Mouse (Mus musculus): ENCODE results near the gene Crtac1. TPM values are rescaled to one million over a fixed set of nuclear protein-coding genes. Genes with fewer than 3 reads are reported as not detected.

The Crtac1 gene
- total RNA-seq, 1 experiment from 2014 or later = 0.64 TPM

DNA sequence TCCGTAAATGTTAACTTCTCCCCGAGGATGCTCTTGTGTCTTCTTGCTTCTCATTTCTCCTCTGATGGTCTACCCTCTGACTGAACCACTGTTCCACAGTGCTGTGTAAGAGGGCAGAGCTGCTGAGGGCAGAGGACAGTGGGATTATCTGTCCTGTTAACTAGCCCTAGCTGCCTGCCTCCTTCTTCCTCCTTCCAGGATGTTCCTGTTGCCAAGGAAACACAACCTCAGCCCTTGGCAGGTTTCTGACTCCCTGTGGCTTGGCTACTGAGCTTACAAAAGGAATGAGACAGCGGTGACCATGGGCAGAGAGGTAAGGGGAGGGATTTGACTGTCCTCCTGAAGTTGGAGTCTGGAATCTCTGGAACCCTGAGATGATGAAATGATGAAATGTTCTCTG, 152.0 kb downstream of the Crtac1 start:
- no peak for DNase-seq

DNA sequence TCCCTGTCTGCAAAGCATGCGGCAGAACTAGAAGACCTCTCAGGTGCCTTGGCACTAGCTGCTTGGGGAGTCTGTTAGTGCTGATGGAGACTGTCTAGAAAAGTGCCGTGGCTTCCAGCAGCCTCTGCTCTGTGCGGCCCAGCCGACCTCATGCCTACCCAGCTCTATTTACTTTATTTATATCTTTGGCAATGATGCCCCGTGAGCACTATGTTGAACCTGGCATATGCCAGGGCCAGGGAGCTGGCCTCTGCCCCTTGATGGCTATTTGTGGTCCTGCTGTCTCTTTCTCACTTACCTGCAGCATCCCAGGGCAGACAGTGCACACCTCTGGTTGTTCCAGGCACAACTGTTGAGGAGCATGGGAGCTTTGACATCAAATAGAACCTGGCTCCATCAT, 153.1 kb downstream of the Crtac1 start:
- DNase-seq = no peak

DNA sequence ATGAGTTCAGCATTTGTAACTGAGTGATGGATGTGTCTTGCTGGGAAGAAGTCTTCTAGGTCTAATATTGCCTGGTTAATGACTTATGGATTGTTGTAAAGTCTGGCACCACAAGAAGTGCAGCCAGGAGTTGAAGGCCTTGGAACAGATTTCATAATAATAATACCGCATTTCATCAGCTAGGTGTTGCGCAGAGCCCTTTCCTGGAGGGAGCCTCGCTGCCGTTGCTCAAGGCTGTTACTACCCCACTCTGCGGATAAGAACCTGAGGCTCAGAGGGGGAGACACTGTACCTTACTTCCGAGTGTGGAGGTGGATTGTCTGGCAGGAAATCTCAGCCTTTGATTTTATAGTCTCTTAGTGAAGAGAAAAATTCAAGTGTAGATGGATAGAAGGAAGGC, 154.3 kb downstream of the Crtac1 start:
- DNase-seq = no peak

DNA sequence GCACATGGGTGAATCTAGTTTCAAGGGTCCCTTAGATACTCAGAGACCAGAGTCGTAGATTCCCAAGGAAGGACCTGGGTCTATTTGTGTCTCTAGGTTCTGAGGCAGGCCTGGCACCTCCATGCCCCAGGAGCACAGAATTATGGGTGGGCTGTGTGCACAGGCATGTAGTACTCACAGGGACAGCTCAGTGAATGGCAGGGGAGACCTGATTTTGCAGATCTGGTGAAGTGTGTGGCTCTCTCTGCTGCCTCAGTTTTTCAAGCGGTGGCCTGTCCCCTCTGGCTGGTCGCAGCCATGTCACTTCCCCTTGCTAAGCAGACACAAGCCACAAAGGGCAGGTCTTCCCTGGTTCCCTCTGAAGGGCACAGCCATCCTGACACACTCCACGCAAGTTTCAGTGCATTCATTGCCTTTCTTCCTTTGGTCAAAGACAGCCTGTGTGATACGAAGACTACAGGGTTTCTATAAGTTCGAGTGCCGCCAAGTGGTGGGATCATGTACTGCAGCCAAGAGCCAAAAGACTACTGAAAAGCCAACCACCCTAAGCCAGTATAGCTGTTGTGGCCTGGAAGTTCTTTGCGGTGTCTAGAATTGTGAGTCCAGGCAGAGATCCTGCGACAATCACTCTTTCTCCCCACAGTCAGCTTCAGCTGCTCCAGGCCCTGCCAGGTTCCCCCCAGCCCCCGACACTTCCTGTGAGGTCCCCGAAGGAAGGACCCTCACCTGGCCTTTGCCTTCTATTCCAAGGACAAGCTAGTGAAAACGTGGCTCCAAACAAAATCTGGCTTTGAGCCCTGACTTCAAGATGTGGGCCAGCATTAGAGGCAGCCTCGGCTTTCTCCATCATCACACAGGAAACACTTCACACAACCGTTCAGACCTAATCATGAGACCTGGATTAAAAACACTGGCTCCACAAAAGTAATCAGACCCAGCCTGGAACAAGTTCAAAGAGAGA, 159.3 kb downstream of the Crtac1 start:
- peak; percentile 78 for DNase-seq

DNA sequence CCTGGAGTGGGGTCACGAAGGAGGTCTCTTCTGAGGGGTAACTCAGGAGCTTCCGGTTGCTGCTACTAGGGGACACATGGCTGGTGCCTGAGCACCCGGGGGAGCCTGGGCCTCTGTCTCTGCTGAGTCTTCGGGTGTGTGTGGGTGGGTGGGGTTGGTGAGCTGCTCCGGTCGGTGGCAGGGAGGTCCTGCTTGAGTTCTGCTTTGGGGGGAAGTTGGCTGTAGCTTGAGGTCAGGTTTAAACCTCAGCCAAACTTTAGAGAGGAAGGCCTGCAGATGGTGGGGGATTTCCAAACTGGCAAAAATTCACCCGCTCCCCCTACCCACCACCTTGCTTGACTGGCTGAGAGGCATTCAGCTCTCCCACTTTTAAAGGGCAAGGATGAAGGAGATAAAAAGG, 160.4 kb downstream of the Crtac1 start:
- DNase-seq = no peak

GRCm38 (mm10) chr19:42270119-42270518, 161.5 kb downstream of the Crtac1 start:
- DNase-seq = no peak

DNA sequence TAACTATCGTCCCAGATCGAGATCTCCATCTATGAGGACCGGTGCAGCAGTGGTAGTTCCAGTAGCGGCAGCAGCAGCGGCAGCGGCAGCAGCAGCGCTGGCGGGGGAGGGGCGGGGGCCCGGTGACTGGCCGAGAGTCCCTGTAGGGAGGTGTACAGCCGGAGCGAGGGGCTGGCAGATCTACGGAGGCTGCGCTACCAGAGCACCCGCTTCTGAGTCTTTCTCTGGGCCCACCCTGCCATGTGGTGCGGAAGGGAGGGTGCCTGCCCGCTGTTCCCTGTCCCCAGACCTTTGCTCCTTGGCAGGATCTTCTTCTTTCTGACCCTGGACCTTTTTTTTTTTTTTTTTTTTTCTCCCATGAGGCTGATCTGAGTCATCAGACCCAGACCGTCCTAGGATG, 163.2 kb downstream of the Crtac1 start:
- peak; percentile 70 for DNase-seq

DNA sequence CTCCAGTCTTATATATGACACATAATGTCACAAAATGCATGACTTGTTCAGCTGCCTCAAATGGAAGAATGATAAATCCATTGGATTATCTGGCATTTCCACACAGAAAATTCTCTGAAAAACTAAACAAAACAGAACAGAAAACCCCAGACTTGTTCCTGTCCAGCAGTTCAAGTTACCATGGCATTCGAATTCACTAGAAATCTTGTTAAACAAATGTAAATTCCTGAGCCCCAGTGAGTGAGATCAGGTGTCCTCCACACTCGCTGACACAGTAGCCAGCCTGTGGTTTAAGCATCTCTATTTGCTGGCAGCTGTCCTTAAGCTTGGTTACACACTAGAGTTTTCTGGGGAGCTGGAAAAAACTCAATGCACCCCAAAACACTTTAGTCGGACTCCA, 168.1 kb downstream of the Crtac1 start:
- no peak for DNase-seq

DNA sequence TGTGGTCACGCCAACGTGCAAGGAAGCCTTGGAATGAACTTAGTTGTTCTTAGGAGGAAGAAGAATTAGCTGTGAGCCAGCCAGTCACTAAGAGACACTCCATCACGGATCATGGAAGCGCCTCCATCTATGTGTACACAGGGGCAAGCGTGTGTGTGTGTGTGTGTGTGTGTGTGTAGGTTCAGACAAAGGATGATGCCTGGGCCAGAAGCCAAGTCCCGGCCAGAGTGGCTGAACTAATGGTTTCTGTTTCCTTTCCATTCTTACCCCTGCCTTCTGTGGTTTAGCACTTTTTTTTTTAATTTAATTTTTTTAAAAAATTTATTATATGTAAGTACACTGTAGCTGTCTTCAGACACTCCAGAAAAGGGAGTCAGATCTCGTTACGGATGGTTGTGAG, 171.1 kb downstream of the Crtac1 start:
- no peak for DNase-seq

GRCm38 (mm10) chr19:42258596-42258995, 173.0 kb downstream of the Crtac1 start:
- DNase-seq = no peak

DNA sequence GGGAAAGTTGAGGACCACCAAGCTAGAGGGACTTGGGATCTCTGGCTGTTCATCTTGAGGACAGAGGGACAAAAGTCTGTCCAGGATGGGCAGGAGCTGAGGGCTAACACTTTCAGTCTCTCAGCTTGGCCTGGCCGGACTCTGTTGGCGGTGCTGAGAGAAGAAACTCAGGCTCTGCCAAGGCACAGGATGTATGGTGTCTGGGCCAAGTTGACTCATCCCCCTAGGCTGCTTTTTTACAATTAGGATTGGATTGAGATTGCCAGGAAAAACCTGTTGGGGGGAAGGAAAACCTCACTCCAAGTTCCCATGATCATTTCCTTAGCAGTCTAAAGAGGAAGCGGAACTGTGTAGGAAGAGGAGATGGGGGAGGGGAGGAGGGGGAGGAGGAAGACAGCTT, 173.6 kb downstream of the Crtac1 start:
- DNase-seq = no peak

GRCm38 (mm10) chr19:42257241-42257635, 174.3 kb downstream of the Crtac1 start:
- no peak for DNase-seq

GRCm38 (mm10) chr19:42256611-42257240, 174.9 kb downstream of the Crtac1 start:
- no peak for DNase-seq

DNA sequence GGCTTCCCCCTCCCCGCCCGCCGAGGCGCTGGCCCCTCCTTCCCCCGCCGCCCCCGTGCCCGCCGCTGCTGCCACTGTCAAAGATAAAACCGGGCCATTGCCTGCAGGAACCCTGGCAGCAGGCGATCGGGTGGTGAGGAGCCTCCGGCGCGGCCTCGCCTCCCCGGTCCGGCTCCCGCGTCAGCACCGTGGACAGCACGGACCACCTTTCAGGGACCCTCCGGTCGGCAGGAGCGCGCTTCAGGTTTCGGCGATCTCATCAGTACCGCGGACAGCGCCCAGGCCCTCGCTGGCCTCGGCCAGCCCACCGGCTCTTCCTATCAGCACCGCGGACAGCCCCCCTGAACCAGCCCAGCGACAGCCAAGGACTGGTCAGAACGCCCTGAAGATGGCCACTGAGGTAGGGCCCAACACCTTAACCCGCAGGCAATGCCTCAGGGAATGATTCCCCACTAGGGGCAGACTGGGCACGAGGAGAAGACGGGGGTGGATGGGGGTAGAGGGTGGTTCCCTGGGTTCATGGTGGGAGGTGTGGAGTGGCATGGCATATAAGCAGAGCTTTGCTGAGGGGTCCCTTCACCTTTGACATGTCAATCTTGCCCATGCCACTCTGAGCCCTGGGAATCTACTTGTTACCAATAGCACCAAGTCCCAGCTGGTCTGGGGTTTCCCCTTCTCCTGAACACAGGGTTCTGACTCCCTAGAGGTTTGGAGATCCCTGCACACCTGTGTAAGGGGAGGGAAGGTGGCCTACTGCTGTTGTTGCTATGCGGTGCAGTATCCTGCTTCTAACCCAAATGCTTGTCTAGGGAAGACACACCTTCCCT, 175.6 kb downstream of the Crtac1 start:
- DNase-seq = peak; percentile 82

DNA sequence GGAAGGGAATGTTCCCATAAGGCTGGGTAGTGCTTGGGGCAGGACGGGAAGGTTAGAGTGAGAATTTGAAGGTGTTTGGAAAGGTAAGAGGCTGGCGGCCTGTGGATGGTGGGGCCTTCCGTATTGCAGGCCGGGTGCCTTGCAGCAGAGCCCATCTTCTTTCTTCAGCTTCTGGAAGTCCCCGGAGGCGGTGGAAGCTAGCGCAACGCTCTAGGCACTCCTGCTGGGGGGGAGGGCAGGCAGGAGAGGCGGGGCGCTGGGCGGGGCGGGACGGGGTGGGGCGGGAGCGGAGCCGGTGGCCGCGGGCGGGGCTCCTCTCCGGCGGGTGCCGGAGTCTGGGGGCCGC, 176.2 kb downstream of the Crtac1 start:
- no peak for DNase-seq

GRCm38 (mm10) chr19:42249976-42250914, 181.3 kb downstream of the Crtac1 start:
- DNase-seq = no peak

GRCm38 (mm10) chr19:42247519-42247918, 184.1 kb downstream of the Crtac1 start, which contains the start of gene Golga7b:
Gene Golga7b, plus strand, starts transcription at chr19:42247574.
- no peak for DNase-seq

- DNase-seq = no peak
Measured at GRCm38 (mm10) chr19:42246626-42247025, 185.0 kb downstream of the Crtac1 start.

GRCm38 (mm10) chr19:42243401-42243800, 188.2 kb downstream of the Crtac1 start:
- DNase-seq = no peak

GRCm38 (mm10) chr19:42240881-42241280, 190.7 kb downstream of the Crtac1 start:
- DNase-seq = no peak

DNA sequence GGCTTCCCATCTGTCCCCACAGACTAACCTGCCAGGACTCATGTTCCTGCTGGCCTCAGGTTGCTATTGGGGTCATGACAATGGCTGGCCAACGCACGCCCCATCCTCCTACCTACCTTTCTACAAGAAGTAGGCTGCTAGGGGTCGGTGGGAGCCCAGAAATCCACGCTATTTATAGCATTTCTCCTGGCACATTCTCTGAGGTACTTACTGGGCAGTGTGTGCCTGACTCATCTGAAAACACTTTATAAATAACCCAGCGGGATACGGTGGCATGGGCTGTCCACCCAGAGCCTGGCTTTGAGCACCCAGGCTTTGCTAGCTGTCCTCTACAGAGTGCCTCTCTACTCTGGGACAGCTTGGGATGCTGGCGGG, 193.3 kb downstream of the Crtac1 start:
- DNase-seq = no peak
